Mouse (Mus musculus) lung, postnatal 4 days (tissue): ENCODE measurements at regions not wholly inside any gene's neighbourhood (a gene's known extent, or its start where the extent isn't known, plus 50 kb on each side); places are given as distances from the start of the nearest gene placed in this dataset.

Experiments
- DNase-seq, 2 experiments: peaks; one replicate each; pipeline ENCODE4 v3.0.0; 2021

GRCm38 (mm10) chr17:50442062-50442461, 67.1 kb upstream of the Plcl2 start:
- DNase-seq = no peak

DNA sequence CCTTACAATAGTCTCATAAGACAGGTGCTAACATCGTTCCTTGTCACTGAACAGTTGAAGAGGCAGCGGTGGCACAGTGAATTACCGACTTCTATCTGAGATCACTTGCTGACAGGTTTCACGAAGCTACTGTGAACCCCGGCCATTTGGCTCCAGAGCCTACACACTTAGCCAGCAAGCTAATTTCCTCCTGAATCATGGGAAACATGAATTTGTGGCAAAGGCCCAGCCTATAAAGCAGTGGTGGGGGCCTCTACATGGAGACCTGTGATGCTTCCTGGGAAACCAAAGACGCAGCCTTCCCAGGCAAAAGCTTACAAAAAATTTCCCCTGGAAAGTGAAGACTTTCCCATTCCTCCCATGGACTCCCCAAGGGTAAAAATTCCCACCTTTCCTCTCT, 66.3 kb upstream of the Plcl2 start:
- no peak for DNase-seq

GRCm38 (mm10) chr17:50443376-50444022, 65.7 kb upstream of the Plcl2 start:
- no peak for DNase-seq

DNA sequence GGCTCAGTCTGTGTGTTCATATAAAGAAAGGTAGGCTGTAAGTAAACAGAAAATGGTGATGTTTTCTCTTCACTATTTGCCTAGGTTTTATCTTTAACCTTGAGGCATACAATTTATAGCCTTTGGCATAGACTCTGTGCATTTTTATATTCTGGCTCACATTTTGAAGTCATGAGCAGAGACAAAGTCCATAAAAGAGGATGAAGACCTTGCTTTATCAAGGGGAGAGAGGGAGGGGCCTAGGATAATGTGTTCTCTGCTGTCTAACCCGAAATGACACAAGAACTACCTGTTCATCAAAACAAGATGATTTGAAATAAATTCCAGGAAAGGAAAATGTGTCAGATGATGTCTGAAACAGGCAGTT, 65.2 kb upstream of the Plcl2 start:
- no peak for DNase-seq

DNA sequence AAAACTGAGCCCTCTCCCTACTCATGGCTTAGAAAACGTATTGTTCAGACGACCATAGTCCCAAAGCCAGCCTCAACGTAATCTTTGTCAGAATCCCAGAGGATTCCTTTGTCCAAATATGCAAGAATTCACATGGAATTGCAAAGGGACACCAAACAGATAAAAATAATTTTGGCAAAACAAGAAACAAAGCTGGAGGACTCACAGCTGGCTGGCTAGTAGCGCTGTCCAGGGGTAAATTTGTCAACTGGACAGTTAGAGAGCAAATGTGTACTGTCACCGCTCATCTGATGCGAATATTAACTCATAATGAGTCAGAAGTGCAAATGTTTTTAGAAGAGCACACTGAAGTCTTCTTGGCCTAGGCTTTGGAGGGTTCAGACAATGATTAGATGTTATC, 60.5 kb upstream of the Plcl2 start:
- DNase-seq = no peak

GRCm38 (mm10) chr17:50451606-50452005, 57.6 kb upstream of the Plcl2 start:
- no peak for DNase-seq

- no peak for DNase-seq
These were observed 55.7 kb upstream of the Plcl2 start for GRCm38 (mm10) chr17:50453524-50453923.

DNA sequence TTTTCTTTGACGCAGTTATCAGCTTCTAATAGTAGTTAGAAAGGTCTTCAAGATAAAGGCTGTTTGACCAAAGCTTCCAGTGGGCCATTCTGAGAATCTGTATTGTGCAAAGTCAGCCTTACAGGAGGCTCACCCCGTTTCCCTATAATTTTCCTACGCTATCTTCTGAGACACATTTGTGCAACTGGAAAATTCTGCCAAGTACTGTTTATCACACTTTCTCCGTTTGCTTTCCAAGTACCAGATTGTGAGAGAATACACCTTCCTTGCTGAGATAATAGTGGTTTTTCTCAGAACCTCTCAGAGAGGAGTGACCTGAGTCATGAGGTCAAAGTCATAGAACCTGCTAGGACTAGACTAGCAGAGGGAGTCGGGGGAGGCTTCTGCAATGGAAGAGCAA, 55.2 kb upstream of the Plcl2 start:
- DNase-seq = no peak

- DNase-seq = no peak
These were observed 54.3 kb upstream of the Plcl2 start for GRCm38 (mm10) chr17:50454917-50455316.

DNA sequence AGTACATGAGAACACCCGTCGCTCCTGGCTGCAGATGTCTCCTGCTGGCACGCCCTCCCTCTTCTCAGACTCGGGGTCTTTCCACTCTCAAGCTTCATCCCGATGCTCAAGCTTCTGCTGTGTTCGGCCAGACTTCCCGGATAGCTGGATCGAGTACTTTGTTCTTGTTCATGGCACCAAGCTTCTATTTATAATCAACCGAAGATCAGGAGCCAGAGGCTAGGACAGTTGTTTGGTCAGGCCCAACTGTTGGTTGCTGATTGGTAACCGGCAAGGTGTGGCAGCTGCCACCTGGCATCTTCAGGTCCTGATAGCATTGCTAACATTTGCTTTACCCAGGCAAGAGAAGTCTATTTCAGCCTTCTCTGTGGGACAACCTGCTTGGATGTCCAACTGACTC, 53.5 kb upstream of the Plcl2 start:
- DNase-seq = no peak

- DNase-seq = no peak
These were observed 52.0 kb upstream of the Plcl2 start for GRCm38 (mm10) chr17:50457053-50457697.

DNA sequence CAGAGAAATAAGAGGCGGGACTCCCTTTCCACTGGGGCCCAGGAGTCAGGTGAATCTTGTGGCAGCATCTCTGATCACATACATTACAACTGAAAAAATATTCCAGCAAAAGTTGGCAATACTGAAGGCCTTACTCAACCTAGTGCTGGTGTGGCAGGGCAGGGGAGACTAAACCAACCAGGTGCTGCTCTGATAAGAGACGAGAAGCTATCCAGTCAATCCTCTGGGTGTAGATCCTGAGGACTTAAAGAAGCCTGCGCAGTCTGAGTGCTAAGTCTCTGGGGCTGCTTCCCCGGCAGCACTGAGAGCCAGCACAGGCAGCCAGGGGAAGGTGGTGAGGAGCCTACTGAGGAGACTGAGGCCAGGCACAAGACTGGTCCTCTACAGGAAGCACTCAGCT, 51.0 kb upstream of the Plcl2 start:
- DNase-seq = no peak
